Mouse (Mus musculus) hindbrain, postnatal 0 days (tissue): Measurements from ENCODE around the gene Hes1. TPM values are rescaled to one million over a fixed set of nuclear protein-coding genes. Genes with fewer than 3 reads are reported as not detected.

Experiments
- ATAC-seq: fragments of 200-750 bp; cut with Nextera tagmentation; 2 replicates; pipeline ENCODE4 v1.8.0; 2017; ENCODE audit warnings: mild to moderate bottlenecking, moderate TSS enrichment, moderate library complexity
- DNase-seq: peaks from one replicate; pipeline ENCODE4 v3.0.0-alpha.2; 2015; ENCODE audit warnings: low spot score
- H3K27ac ChIP-seq: fragments of 300-500 bp; sonication (generic); 2 replicates; pipeline ENCODE4 v1.5.1; 2014; ENCODE audit warnings: mild to moderate bottlenecking
- H3K27me3 ChIP-seq: fragments of 300-500 bp; sonication (generic); 2 replicates; pipeline ENCODE4 v1.6.1; 2014; ENCODE audit warnings: low read length, mixed read lengths; ENCODE audit not compliant: insufficient read depth
- H3K36me3 ChIP-seq: fragments of 300-500 bp; sonication (generic); 2 replicates; pipeline ENCODE4 v1.6.1; 2014; ENCODE audit warnings: low read length, mixed read lengths; ENCODE audit not compliant: insufficient read depth
- H3K4me1 ChIP-seq: fragments of 300-500 bp; sonication (generic); 2 replicates; pipeline ENCODE4 v1.6.1; 2014; ENCODE audit warnings: antibody characterized with exemption, low read length, mixed read lengths; ENCODE audit not compliant: insufficient read depth
- H3K4me2 ChIP-seq: fragments of 300-500 bp; sonication (generic); 2 replicates; pipeline ENCODE4 v1.6.1; 2014; ENCODE audit warnings: low read depth, mild to moderate bottlenecking, low read length, moderate library complexity, mixed read lengths
- H3K4me3 ChIP-seq: fragments of 300-500 bp; sonication (generic); 2 replicates; pipeline ENCODE4 v1.5.1; 2014; ENCODE audit warnings: low read length
- H3K9ac ChIP-seq: fragments of 300-500 bp; sonication (generic); replicated peaks from 2 replicates; pipeline ENCODE4 v1.6.1; 2014; ENCODE audit warnings: mild to moderate bottlenecking, low read length, moderate library complexity, mixed read lengths
- H3K9me3 ChIP-seq: fragments of 300-500 bp; sonication (generic); 2 replicates; pipeline ENCODE4 v1.6.1; 2016; ENCODE audit warnings: low read length, mixed read lengths
- CTCF ChIP-seq: IDR thresholded peaks from 2 replicates; pipeline ENCODE4 v1.5.1; 2016; ENCODE audit warnings: antibody characterized with exemption, control low read depth, low read depth
- WGBS: fragments of 180-500 bp; shearing (Covaris S2); extraction: QIAGEN DNeasy Blood & Tissue Kit; methylation state at CpG from one replicate; pipeline ENCODE4 v1.1.7; 2014; 5-methylcytosine and 5-hydroxymethylcytosine counted together
- polyA plus RNA-seq: library from polyadenylated mRNA; unstranded; fragments of >200 nt; fragmentation: Nextera tagmentation; extraction: Ambion mirVana; gene quantifications from 2 replicates; pipeline ENCODE4 v1.2.1, GENCODE M21; 2015
- total RNA-seq: library from RNA; depleted of rRNA; stranded (reverse); fragments of >200 nt; gene quantifications from 2 replicates; pipeline ENCODE4 v1.2.3, GENCODE M21; 2014

Gene Hes1
- total and polyA plus RNA-seq, 2 experiments from 2014 or later = 12.5 to 19.8 TPM

DNA sequence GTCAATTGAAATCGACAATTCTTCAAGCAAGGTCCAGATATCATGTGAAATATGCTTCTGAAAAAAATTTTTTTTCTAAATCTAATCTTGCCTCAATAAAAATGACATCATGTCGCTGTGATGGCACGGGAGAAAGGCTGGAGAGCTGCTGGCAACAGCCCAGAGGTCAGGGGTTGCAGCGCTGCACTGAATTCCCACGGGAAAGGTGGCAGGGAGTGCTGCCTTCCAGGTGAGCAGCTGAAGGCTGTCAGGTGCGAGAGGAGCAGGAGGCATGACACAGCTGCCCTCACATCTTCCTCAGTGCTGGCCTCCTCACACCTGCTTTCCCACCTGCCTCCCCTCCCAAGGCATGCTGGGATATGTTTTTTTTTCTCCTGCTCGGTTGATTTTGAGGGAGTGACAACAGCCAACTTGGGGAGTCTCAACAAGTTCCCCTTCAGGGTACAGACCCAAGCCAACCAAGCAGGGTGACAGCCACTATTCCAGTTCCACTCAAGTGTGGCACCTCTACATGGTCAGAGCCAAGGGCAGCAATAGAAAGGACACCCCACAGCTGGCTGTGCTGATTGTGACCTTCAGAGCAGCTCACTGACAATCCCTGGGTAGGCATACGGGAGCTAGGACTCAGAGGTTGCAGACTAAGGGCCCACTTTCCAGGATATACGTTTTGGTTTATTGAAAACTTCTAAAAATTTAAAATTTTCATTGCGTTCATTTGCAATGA is 13.3 kb upstream of the Hes1 start:
- ATAC-seq (no peak), DNase-seq (no peak)
- Histone ChIP-seq H3K4me1 (no peaks in the 10 kb centered on the region), H3K9ac (no peak overlapping the region), H3K4me3 (no peak overlapping the region), H3K9me3 (no peaks in the 10 kb centered on the region), H3K4me2 (no peak overlapping the region), H3K27ac (no peak overlapping the region), H3K36me3 (no peaks in the 10 kb centered on the region), H3K27me3 (no peaks in the 10 kb centered on the region)
- 70% methylated on average over 10 of the region's 10 CpGs for WGBS
- TF ChIP-seq CTCF = no peak

DNA sequence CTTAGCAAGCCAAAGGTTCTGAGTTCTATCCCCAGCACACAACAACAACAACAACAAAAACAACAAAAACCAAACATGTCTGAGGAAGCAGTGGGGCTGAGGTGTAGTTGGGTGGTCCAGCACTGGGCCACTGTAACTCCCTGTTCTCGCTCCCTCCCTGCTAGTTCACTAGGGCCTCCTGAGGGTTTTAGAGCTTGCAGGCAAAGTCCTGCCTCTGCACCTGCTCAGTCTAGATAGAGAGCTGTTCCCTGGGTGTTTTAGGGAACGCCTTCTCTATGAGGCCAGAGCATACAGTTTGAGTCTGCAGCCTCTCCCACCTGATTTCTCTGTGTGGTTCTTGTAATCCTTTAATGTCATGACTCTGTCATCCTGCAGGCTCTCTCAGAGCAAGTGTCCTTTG is 11.9 kb upstream of the Hes1 start:
- H3K9ac ChIP-seq = no peak overlapping the region
- ATAC-seq (no peak), DNase-seq (no peak)
- H3K4me2 ChIP-seq = no peak overlapping the region
- no peaks in the 10 kb centered on the region for H3K9me3 ChIP-seq
- WGBS = 64% methylated on average over 2 of the region's 2 CpGs
- no peak overlapping the region for H3K4me3 ChIP-seq
- TF ChIP-seq CTCF = no peak
- H3K27ac ChIP-seq = no peak overlapping the region
- H3K4me1 ChIP-seq = no peaks in the 10 kb centered on the region
- no peaks in the 10 kb centered on the region for H3K36me3 ChIP-seq
- no peaks in the 10 kb centered on the region for H3K27me3 ChIP-seq

DNA sequence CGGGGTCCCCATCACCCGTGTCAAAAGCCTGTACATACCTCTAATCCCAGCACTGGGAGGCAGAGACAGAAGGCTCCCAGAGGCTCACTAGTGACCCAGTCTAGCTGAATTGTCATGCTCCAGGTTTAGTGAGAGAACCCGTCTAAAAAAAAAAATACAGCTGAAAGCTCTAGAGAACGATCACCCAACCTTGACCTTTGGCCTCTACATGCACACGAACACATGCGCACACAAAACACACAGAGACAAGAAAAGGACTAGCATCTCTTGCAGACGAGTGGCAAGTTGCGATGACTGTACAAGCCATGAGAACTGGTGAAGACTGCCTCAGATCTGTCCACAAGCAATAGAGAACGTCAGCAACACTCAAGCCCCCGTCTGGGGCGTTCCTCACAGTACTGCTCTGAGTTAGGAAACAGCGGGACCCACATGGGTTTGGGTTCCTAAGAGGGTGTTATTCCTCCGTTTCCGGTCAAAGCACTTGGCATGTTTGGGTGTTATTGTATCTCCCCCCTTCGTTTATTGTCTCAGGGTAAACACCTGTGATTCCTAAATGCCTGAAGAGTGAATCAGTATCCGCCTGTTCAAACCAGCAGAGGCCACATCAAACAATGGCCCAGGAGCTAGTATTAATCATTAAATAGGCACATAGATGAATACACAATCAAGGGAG is 11.2 kb upstream of the Hes1 start:
- 73% methylated on average over 16 of the region's 16 CpGs for WGBS
- Histone ChIP-seq H3K27ac (no peak overlapping the region), H3K4me2 (no peak overlapping the region), H3K9me3 (no peaks in the 10 kb centered on the region), H3K9ac (no peak overlapping the region), H3K36me3 (no peaks in the 10 kb centered on the region), H3K4me1 (no peaks in the 10 kb centered on the region), H3K4me3 (no peak overlapping the region), H3K27me3 (no peaks in the 10 kb centered on the region)
- no peak for TF ChIP-seq CTCF
- DNase-seq (no peak), ATAC-seq (no peak)

DNA sequence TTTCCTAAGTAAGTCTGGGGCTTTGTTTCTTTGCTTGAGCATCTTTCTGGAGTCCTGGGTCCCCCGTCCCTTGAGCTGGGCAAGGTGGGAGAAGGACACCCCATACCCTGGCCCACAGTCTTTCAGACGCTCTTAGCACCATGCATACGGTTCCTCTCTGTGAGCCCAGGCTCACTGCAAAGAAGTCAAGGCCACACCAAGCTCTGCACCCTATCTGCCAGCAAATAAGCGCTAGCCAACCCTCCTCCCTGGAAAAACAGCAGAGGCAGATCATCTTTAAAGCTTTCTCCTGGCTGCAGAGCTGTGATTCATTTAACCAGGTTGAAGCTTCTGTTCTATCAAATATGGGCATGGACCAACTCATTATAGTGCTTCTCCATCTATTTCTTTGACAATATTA is 9.6 kb upstream of the Hes1 start:
- no peaks in the 10 kb centered on the region for H3K27me3 ChIP-seq
- no peak for TF ChIP-seq CTCF
- no peaks in the 10 kb centered on the region for H3K36me3 ChIP-seq
- no peaks in the 10 kb centered on the region for H3K9me3 ChIP-seq
- WGBS = 83% methylated on average over 4 of the region's 4 CpGs
- ATAC-seq (no peak), DNase-seq (no peak)
- no peak overlapping the region for H3K9ac ChIP-seq
- peaks cover 3% of the 10 kb centered on the region; the same call in 1 of the 2 replicates for H3K4me1 ChIP-seq
- no peak overlapping the region for H3K4me2 ChIP-seq
- no peak overlapping the region for H3K27ac ChIP-seq
- H3K4me3 ChIP-seq = no peak overlapping the region

DNA sequence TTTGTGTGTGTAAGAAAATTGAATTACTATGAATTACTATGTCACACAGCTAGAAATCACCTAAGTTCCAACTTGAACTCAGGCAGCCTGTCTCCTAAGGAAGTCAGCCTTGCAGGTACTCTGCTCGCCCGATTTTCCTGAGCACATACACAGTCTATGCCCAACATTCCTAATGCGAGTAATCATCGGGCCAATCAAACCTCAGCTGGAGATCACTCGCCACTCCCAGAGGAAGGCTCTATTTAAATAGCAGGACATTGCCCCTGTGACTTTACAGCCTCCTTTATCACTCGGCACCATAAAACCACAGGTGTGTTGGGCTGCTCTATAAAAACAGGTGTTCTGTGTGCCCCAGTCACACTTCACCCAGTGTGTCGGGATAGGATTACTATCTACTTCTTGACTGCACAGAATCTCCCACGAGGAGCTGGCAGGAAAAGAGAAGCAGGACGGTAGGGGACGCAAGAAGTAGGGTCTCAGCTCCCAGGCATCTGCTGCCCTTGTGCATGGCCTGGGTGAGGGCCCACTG is 8.8 kb upstream of the Hes1 start:
- no peak for TF ChIP-seq CTCF
- DNase-seq (no peak), ATAC-seq (no peak)
- Histone ChIP-seq H3K36me3 (no peaks in the 10 kb centered on the region), H3K4me1 (peaks cover 5% of the 10 kb centered on the region; the same call in 1 of the 2 replicates), H3K27ac (no peak overlapping the region), H3K9me3 (no peaks in the 10 kb centered on the region), H3K4me2 (no peak overlapping the region), H3K4me3 (no peak overlapping the region), H3K27me3 (no peaks in the 10 kb centered on the region), H3K9ac (no peak overlapping the region)
- WGBS = 74% methylated on average over 10 of the region's 10 CpGs

DNA sequence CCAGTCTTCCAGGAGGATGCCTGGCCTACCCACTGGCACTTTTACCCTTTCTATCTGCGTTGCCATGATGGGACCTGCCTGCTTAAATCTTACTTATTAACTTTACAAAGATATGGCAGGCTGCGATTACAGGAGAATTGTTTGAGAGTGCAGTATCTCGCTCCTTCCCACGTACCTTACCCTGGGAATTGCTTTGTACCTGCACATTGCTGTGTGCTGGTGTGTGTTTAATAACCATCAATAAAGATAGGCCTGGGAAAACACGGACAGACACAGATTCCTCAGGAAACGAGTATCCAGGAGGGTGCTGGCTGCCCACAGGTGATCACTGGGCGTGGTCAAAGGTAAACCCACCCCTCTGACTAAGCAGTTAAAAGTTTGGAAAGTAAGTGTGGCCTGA is 8.3 kb upstream of the Hes1 start:
- H3K27me3 ChIP-seq = no peaks in the 10 kb centered on the region
- H3K4me2 ChIP-seq = no peak overlapping the region
- H3K4me3 ChIP-seq = no peak overlapping the region
- peaks cover 7% of the 10 kb centered on the region; the same call in 1 of the 2 replicates for H3K4me1 ChIP-seq
- H3K9me3 ChIP-seq = no peaks in the 10 kb centered on the region
- no peak for DNase-seq
- no peak overlapping the region for H3K9ac ChIP-seq
- TF ChIP-seq CTCF = no peak
- ATAC-seq = no peak
- 81% methylated on average over 7 of the region's 7 CpGs for WGBS
- H3K27ac ChIP-seq = no peak overlapping the region
- no peaks in the 10 kb centered on the region for H3K36me3 ChIP-seq

DNA sequence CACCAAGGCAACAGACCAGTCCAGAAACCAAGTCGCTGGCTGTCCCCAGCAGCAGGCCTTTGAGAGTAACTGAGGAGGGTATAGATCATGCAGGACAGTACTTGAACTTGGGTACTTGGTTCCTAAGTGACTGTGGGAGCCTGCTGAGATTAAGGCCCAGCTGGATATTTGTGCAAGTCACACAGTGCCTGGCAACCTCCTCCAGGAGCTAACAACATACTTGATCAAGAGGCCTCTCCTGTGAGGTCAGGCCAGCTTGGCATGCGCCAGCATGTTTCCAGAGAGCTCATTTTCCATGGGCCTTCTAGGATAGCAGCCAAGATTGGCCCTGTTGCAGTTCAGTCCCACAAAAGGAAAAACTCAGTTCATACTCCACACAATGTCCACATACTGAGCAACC is 7.3 kb upstream of the Hes1 start:
- WGBS = 45% methylated on average over 2 of the region's 2 CpGs
- no peak for TF ChIP-seq CTCF
- H3K36me3 ChIP-seq = no peaks in the 10 kb centered on the region
- H3K9ac ChIP-seq = no peak overlapping the region
- ATAC-seq = peak; percentile 75
- no peaks in the 10 kb centered on the region; the same call in 1 of the 2 replicates for H3K27me3 ChIP-seq
- H3K4me1 ChIP-seq = peaks cover 7% of the 10 kb centered on the region; the same call in 1 of the 2 replicates
- no peak overlapping the region for H3K4me2 ChIP-seq
- peak; percentile 70 for DNase-seq
- no peak overlapping the region for H3K27ac ChIP-seq
- no peaks in the 10 kb centered on the region for H3K9me3 ChIP-seq
- no peak overlapping the region for H3K4me3 ChIP-seq
